Mouse (Mus musculus): ENCODE measurements around the gene Uba52. TPM values are rescaled to one million over a fixed set of nuclear protein-coding genes. Genes with fewer than 3 reads are reported as not detected.
A peak's percentile ranks its signal among the peaks of the same experiment; 100 is the strongest.

The Uba52 gene
- total RNA-seq (2021): 1,000 to 10,000 TPM; 1,030 to 1,066 TPM
- long read RNA-seq, experiment 1, transcript Uba52-201 (4 exons, 541 nt): minor isoform, 38 of 476 reads
- long read RNA-seq, experiment 1, transcript Uba52-205 (4 exons, 705 nt): minor isoform, 23 of 476 reads
- long read RNA-seq, experiment 1, transcript Uba52-203 (4 exons, 711 nt): major isoform, 406 of 476 reads
- long read RNA-seq, experiment 1, partial matches to known transcripts: 0 of 476 reads
- long read RNA-seq, experiment 1, other reads (novel, unspliced or antisense): 2 of 476 reads
- long read RNA-seq, experiment 2, transcript Uba52-203 (4 exons, 711 nt): major isoform, 454 of 551 reads
- long read RNA-seq, experiment 2, transcript Uba52-205 (4 exons, 705 nt): minor isoform, 29 of 551 reads
- long read RNA-seq, experiment 2, transcript Uba52-207 (4 exons, 697 nt): minor isoform, 6 of 551 reads
- long read RNA-seq, experiment 2, transcript Uba52-201 (4 exons, 541 nt): minor isoform, 55 of 551 reads
- long read RNA-seq, experiment 2, partial matches to known transcripts: 0 of 551 reads
- long read RNA-seq, experiment 2, other reads (novel, unspliced or antisense): 5 of 551 reads

DNA sequence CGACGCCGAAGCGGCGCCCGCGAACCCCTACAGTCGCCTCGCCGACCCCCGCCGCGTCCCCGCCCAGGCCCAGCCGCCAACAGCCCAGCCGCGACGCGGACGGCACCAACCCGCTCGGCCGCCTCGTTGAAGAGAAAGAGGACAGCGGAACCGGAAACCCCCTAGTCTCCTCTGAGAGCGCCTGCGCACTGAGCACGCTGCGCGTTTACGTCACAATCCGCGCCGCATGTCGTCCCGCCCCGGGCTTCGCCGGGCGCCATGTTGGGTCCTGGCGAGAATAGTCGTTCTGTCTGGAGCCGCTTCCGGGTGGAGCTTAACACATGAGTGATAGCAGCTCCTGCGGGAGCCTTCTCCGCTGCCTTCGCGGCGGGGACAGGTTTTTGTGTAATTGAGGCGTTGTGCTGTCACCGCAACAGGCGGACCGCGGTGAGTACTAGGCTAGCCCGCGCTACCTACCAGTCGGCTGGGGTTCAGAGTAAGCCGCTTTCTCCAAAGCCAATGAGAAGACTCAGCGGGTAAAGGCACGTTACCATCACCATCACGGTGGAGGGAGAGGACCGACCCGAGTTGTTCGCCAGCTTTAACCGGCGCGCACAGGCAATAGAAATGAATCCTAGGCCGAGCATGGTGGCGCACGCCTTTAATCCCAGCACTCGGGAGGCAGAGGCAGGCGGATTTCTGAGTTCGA, at the start of gene Uba52:
Gene Uba52 (minus strand): TSS at position 574 of the 688 bp plus-strand sequence.
- intact Hi-C loops (cut with DNase I; ENCODE audit: low total_unique reads): no loop called here
- DNase-seq: peak; percentile 97

DNA sequence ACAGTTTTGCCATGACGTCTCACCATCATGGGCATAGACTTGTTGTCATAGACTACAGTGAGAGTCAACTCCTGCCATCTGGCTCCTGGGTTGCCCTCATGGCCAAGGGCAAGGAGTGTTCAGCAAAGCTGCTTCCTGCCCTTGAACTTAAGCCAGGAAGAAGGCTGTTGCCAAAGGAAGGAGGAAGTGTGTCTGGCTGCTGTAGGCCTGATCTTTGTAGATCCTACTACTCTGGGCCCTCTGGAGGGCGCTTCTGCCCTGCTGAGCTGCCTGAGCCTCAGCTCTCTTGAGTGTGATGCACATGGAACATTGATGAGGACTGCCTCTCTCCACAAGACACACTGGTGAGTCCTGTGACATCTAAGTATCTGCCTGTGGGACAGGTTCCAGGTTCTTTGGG, 49.5 kb upstream of the Uba52 start:
- DNase-seq: peak; percentile 69
- intact Hi-C loops (cut with DNase I; ENCODE audit: low total_unique reads): no loop called here

DNA sequence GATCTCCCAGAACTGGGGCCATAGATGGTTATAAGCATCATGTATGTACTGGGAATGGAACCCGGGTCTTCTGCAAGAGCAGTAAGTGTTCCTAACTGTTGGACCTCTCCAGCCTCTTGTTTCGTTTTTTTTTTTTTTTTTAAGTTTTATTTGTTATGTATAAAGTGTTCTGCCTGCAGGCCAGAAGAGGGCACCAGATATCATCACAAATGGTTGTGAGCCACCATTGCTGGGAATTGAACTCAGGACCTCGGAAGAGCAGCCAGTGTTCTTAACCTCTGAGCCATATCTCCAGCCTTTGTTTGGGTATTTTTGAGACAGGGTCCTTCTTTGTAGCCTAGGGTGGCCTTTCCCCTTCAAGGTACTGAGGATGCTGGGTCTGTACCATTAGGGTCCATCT, 48.4 kb upstream of the Uba52 start:
- DNase-seq: no peak
- intact Hi-C loops (cut with DNase I; ENCODE audit: low total_unique reads): no loop called here

- no peak for DNase-seq
- intact Hi-C loops (cut with DNase I; ENCODE audit: low total_unique reads): no loop called here
Measured at GRCm38 (mm10) chr8:70558334-70558733, 47.7 kb upstream of the Uba52 start.

DNA sequence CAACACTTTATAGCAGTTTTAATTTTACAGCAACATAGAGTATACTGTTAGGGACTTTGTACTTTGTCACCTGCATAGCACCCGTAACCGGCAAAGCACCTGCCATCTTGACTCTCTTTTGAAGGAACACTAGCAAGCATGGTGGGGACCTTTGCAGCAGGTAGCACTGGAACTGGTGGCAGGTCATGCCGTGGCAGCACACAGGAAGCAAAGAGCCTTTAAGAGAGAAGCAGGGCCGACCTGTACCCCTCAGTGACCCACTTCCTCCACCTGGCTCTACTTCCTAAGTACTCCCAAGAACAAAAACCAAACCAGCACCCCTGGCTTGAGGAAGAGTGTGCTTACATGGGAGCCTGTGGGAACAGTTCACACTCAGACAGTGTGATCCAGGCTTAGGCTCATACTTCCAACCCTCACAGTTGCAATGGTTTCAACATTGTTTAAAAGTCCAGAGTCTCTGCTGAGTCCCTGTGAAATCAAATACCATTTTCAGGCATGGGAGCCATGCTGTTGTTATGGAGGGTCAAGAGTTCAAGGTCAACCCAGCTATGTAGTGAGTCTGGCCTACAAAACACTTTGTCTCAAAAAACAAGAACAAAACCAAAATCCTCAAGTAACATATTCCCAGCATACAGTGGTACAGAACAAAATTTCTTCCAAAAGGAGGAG, 44.6 kb upstream of the Uba52 start:
- DNase-seq: no peak
- intact Hi-C loops (cut with DNase I; ENCODE audit: low total_unique reads): no loop called here

- peak; percentile 67 for DNase-seq
- intact Hi-C loops (cut with DNase I; ENCODE audit: low total_unique reads): no loop called here
Measured at GRCm38 (mm10) chr8:70553740-70554139, 43.1 kb upstream of the Uba52 start.

DNA sequence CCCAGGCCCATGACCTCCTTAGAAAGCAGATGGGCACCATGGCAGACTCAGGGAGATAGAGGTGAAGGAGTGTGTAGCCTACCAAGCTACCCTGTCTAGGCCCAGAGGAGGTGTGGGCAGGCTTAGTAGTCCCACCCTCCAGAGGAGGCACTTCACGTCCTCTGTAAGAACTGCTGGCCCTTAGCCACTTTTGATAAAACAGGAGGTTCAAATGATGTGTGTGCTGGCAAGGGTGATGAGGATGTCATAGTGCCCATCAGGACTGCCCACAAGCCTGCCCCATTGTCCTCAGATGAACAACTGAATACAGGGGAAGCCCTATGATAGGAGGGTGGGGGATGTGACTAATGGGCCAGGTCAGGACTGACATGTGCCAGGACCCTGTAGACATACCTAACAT, 42.2 kb upstream of the Uba52 start:
- no peak for DNase-seq
- intact Hi-C loops (cut with DNase I; ENCODE audit: low total_unique reads): no loop called here

DNA sequence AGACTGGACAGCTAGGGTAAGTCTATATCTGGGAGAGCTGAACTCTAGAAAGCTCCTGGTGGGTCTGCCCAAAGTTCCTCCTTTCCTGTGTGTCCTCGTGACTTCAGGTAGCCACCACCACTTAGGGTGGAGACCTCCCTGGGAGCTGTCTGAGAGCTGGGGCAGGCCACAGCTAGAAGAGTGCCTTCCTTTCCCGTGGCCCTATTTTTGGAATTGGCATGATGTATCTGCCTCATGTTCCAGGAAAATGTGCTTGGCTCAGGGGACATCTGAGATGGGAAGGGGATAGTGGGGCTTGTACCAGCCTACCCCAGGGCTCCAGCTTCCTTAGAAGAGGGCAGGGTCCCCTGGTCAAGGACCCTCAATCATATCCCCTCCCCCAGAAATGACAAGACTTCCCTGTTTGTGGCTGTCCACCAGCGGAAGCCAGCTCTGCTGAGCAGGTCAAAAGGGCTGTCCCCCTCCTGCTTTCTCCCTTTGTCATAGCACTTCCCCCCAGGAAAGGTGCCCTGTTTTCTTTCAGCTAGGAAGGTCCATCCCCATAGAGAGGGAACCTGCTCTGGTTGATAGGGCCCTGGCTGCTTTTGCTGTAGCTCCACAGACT, 41.1 kb upstream of the Uba52 start:
- intact Hi-C loops (cut with DNase I; ENCODE audit: low total_unique reads): no loop called here
- no peak for DNase-seq

GRCm38 (mm10) chr8:70549412-70550184, 39.0 kb upstream of the Uba52 start:
- DNase-seq: no peak
- intact Hi-C loops (cut with DNase I; ENCODE audit: low total_unique reads): no loop called here

GRCm38 (mm10) chr8:70547762-70548161, 37.2 kb upstream of the Uba52 start:
- intact Hi-C loops (cut with DNase I; ENCODE audit: low total_unique reads): no loop called here
- no peak for DNase-seq

DNA sequence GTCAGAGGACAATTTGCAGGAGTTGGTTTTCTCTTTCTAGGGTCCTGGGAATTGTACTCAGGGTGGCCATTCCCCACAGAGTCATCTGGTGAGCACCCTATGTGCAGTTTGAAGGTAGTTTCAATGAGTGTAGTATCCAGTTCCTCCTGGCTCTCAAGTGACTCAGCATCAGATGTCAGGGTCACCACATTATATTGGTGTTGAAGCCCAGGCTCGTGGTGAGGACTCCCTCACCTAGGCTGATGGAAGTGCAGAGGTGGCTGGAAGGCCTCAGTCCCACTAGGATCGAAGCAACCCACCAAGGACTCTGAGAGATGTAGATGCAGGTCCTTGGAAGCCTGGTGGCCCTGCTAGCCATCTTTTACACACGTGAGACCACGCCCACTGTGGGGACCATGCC, 35.8 kb upstream of the Uba52 start:
- intact Hi-C loops (cut with DNase I; ENCODE audit: low total_unique reads): no loop called here
- DNase-seq: no peak

DNA sequence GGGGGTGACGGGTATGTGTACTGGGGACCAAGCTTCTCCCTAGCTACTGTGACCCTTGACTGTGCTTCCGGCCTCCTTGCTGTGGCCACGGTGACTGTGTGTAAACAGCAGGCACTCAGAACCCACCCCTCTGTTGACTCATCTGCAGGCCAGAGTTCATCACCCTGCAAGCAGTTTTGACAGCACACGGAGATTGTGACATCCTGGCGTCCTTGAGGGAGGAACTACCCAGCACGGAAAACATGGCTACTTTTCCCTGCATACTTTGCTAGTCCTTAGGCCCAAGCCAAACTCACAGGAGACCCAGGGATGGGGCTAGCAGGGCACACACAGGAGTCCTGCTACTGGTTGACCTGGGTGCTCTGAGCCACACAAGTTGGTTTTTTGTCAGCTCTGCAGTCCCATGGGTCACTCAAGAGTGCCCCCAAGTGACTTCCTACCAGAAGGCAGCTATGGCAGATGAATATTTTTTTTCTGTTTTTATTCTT, 33.6 kb upstream of the Uba52 start:
- DNase-seq: no peak
- intact Hi-C loops (cut with DNase I; ENCODE audit: low total_unique reads): no loop called here

GRCm38 (mm10) chr8:70541081-70541480, 30.5 kb upstream of the Uba52 start:
- no peak for DNase-seq
- intact Hi-C loops (cut with DNase I; ENCODE audit: low total_unique reads): no loop called here

DNA sequence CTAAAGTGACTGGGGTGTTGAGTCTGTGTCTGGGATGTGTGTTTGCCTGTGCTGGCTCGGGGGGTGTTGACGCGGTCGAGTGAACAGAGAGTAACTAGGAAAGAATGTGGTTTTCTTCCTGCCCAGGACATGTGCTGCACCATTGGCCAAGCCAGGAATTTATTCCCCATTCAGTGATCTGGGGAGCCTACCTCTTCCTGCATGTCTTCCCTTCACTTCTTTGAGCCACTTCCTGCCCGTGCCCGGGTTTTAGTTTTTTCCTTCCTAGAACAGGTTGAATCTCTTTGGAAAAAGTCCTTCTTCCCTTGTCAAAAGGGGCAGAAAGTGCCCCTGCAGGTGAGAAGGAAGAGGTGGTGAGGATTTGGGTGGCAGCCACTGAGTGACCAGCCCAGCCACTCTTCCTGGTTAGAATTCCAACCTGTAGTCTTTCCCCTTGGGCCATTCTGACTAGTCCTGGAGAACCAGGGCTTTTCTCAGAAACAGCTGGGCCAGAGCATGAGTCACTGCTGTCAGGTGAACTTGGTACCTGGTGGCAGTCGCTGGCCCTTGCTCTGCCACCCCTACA, 30.0 kb upstream of the Uba52 start:
- intact Hi-C loops (cut with DNase I; ENCODE audit: low total_unique reads): no loop called here
- DNase-seq: no peak

GRCm38 (mm10) chr8:70540013-70540506, 29.5 kb upstream of the Uba52 start:
- intact Hi-C loops (cut with DNase I; ENCODE audit: low total_unique reads): no loop called here
- DNase-seq: no peak

DNA sequence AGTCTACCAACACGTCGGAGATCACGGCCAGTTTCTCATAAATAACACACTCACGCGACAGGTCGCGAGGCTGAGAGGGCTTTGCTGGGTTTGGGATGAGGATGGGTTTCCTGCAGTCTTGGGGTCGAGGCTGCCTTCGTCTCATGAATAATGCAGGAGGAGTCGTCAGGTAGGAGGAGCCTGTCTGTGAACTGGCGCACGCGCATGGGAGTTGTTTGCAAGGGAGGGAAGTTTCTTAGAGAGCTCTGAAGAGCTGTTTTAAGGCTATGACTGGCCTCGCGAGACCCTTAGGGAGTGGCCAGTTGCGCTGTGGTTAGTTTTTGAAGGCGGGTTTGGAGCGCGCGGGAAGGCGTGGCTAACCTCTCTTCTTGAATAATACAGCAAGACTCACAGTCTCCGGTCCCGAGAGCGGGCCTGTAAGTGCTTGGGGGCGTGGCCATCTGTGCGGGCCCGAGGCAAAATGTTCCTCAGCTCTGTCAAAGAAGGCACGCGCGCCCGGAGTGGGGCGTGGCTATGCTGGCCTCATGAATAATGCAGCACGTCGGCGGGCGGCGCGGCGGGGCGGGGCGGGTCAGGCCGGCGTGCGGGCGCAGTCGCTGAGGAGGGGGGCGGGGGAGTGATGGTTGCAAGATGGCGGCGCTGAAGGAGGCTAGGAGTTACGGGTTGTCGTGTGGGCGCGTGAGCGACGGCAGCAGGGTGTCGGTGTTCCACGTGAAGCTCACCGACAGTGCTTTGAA, 28.6 kb upstream of the Uba52 start, which contains the start of gene Ell:
Gene Ell (plus strand): TSS at position 381 of the 737 bp plus-strand sequence.
- intact Hi-C loops (cut with DNase I; ENCODE audit: low total_unique reads): no loop called here
- DNase-seq: peak; percentile 100

DNA sequence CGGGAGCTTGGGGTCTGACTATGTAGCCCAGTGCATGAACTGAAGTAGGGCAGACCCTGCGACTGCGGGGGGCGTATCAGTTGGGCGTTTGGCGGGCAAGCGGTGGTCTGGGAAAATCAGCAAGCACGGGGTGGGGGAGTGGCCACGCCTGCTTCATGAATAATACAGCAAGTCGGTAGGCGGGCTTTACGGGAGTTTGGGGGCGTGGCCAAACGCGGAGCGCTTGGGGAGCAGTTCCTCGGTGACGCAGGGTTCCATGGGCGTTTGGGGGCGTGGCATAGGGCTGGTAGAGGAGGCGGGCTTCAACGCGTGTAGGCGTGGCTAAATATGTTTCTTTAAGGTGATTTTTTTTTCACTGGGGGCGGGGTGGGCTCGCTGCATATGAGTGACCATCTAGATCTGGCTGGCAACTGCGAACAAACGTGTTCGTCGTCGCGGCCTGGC, 28.1 kb upstream of the Uba52 start:
- intact Hi-C loops (cut with DNase I; ENCODE audit: low total_unique reads): no loop called here
- peak; percentile 100 for DNase-seq

Measured in gastrocnemius, postnatal 14 days (tissue).